Comparison of ENCODE assay signal across 11 mouse cellular contexts in the genomic region with DNA sequence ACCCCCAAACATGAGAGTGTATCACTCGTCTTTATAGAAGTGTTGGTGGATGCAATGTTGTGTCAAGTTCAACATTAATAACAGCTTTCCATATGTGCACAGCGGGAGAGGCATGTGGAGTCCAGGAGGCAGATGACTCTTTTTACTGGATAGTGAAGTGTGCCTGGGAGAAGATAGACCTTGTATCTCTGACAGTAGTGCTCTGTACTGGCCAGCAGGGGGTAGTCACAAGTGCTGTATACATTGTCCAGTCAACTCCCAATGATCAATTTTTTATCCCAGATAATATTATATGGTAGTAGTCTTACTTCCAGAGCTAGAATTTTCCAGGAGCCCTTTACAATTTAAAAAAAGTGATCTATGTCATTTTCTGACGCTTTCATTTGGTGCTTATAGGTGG. TPM values are rescaled to one million over a fixed set of nuclear protein-coding genes. Genes with fewer than 3 reads are reported as not detected.
DNase-seq lines count a peak whose midpoint lies in the region; ATAC-seq and TF ChIP-seq lines count a peak whose summit lies in the region.
"Had no signal": no experiment of that assay in that cellular context is flagged by ENCODE, and none has a peak within 500 bp of the region (broad histone marks: within the 10 kb centered on the region; RNA-seq: fewer than 3 reads in every experiment).

No protein-coding gene starts in this region.

- H3K9me3 ChIP-seq in heart, postnatal 0 days (replicated peaks; ENCODE audit: control insufficient read depth, low read length), result no peaks in the 10 kb centered on the region
- no peaks in the 10 kb centered on the region for H3K9me3 ChIP-seq in midbrain, postnatal 0 days (ENCODE audit: low read length)
- H3K9me3 ChIP-seq in midbrain, embryonic 15.5 days, result no peaks in the 10 kb centered on the region
- no peaks in the 10 kb centered on the region for H3K9me3 ChIP-seq in stomach, postnatal 0 days (ENCODE audit: control insufficient read depth, low read length)
- H3K9me3 ChIP-seq: lung, embryonic 15.5 days had no signal

- H3K4me3 ChIP-seq in heart, postnatal 0 days (ENCODE audit: low read depth, low read length), result no peak overlapping the region
- H3K4me3 ChIP-seq in midbrain, postnatal 0 days (ENCODE audit: low read depth, low read length), result no peak overlapping the region
- H3K4me3 ChIP-seq in midbrain, embryonic 15.5 days, result no peak overlapping the region
- no peak overlapping the region for H3K4me3 ChIP-seq in stomach, postnatal 0 days (ENCODE audit: low read depth, low read length)
- H3K4me3 ChIP-seq: lung, embryonic 15.5 days had no signal

- peak; percentile 44 for TF ChIP-seq CTCF in heart, postnatal 0 days (IDR thresholded peaks at IDR 0.05; ENCODE audit: low read depth)
- peak; percentile 63 for TF ChIP-seq CTCF in midbrain, postnatal 0 days (IDR thresholded peaks at IDR 0.05)
- peak; percentile 65 for TF ChIP-seq CTCF in stomach, postnatal 0 days (IDR thresholded peaks at IDR 0.05; ENCODE audit: low read depth)

- no peaks in the 10 kb centered on the region for H3K4me1 ChIP-seq in heart, postnatal 0 days (ENCODE audit: control insufficient read depth, insufficient read depth)
- no peaks in the 10 kb centered on the region for H3K4me1 ChIP-seq in midbrain, postnatal 0 days (ENCODE audit: insufficient read depth, low read length)
- H3K4me1 ChIP-seq in midbrain, embryonic 15.5 days, result no peaks in the 10 kb centered on the region
- H3K4me1 ChIP-seq in stomach, postnatal 0 days (replicated peaks; ENCODE audit: control insufficient read depth, insufficient read depth), result no peaks in the 10 kb centered on the region

- no peak for TF ChIP-seq EP300 in heart, postnatal 0 days (IDR thresholded peaks at IDR 0.05; ENCODE audit: low read depth)
- no peak for TF ChIP-seq EP300 in stomach, postnatal 0 days (optimal IDR thresholded peaks at IDR 0.05)

- no peak overlapping the region for H3K27ac ChIP-seq in heart, postnatal 0 days (ENCODE audit: low read depth)
- no peak overlapping the region for H3K27ac ChIP-seq in midbrain, postnatal 0 days (ENCODE audit: low read depth, low read length)
- H3K27ac ChIP-seq in midbrain, embryonic 15.5 days, result no peak overlapping the region
- no peak overlapping the region for H3K27ac ChIP-seq in stomach, postnatal 0 days (replicated peaks)
- H3K27ac ChIP-seq: lung, embryonic 15.5 days had no signal

- WGBS in heart, postnatal 0 days, result 55% methylated on average over 3 of the region's 3 CpGs
- 67% methylated on average over 3 of the region's 3 CpGs for WGBS in midbrain, postnatal 0 days
- WGBS in midbrain, embryonic 15.5 days, result 64% methylated on average over 3 of the region's 3 CpGs
- 64% methylated on average over 3 of the region's 3 CpGs for WGBS in stomach, postnatal 0 days

- ATAC-seq in heart, postnatal 0 days (ENCODE audit: insufficient read depth, low read depth), result no peak
- ATAC-seq in midbrain, postnatal 0 days (ENCODE audit: low FRiP score), result no peak
- ATAC-seq in midbrain, embryonic 15.5 days (replicated peaks), result no peak
- no peak for ATAC-seq in stomach, postnatal 0 days (ENCODE audit: low FRiP score, low TSS enrichment)

- H3K36me3 ChIP-seq in heart, postnatal 0 days (replicated peaks; ENCODE audit: control insufficient read depth, insufficient read depth, low read length), result no peaks in the 10 kb centered on the region
- no peaks in the 10 kb centered on the region for H3K36me3 ChIP-seq in midbrain, postnatal 0 days (ENCODE audit: insufficient read depth, low read length)
- no peaks in the 10 kb centered on the region for H3K36me3 ChIP-seq in midbrain, embryonic 15.5 days (replicated peaks)
- no peaks in the 10 kb centered on the region for H3K36me3 ChIP-seq in stomach, postnatal 0 days (ENCODE audit: control insufficient read depth, insufficient read depth, low read length)
- H3K36me3 ChIP-seq: lung, embryonic 15.5 days had no signal

- no peak overlapping the region for H3K9ac ChIP-seq in heart, postnatal 0 days (replicated peaks; ENCODE audit: low read depth, low read length)
- H3K9ac ChIP-seq in midbrain, postnatal 0 days (replicated peaks; ENCODE audit: low read length, poor library complexity, severe bottlenecking), result no peak overlapping the region
- H3K9ac ChIP-seq in midbrain, embryonic 15.5 days, result no peak overlapping the region
- no peak overlapping the region for H3K9ac ChIP-seq in stomach, postnatal 0 days (ENCODE audit: low read length)
- H3K9ac ChIP-seq: lung, embryonic 15.5 days had no signal

- no peaks in the 10 kb centered on the region for H3K27me3 ChIP-seq in heart, postnatal 0 days (ENCODE audit: control insufficient read depth, insufficient read depth, low read length)
- no peaks in the 10 kb centered on the region for H3K27me3 ChIP-seq in midbrain, postnatal 0 days (ENCODE audit: insufficient read depth, low read length)
- no peaks in the 10 kb centered on the region for H3K27me3 ChIP-seq in midbrain, embryonic 15.5 days (replicated peaks)
- no peaks in the 10 kb centered on the region for H3K27me3 ChIP-seq in stomach, postnatal 0 days (ENCODE audit: control insufficient read depth, insufficient read depth, low read length)
- H3K27me3 ChIP-seq: lung, embryonic 15.5 days had no signal

- no peak overlapping the region for H3K4me2 ChIP-seq in heart, postnatal 0 days (ENCODE audit: low read depth, low read length)
- no peak overlapping the region for H3K4me2 ChIP-seq in midbrain, postnatal 0 days (ENCODE audit: low read depth, low read length, poor library complexity, severe bottlenecking)
- no peak overlapping the region for H3K4me2 ChIP-seq in midbrain, embryonic 15.5 days
- H3K4me2 ChIP-seq in stomach, postnatal 0 days (replicated peaks; ENCODE audit: low read depth), result no peak overlapping the region
- H3K4me2 ChIP-seq: lung, embryonic 15.5 days had no signal

- no peak for DNase-seq in heart, postnatal 0 days (ENCODE audit: low spot score)
- DNase-seq in heart, adult 18-20 months, result no peak
- no peak for DNase-seq in midbrain, postnatal 0 days (ENCODE audit: low spot score)
- peak; percentile 49 for DNase-seq in embryo, embryonic 10.5 days (ENCODE audit: low spot score)
- DNase-seq in stomach, postnatal 0 days (ENCODE audit: low spot score), result no peak
- DNase-seq in spleen, postnatal 14 days (ENCODE audit: low spot score in 2 of 2), result no peak
- DNase-seq in kidney, postnatal 4 days, result no peak
- DNase-seq: cerebellum, adult 11 months; heart, postnatal 4 days had no signal

RNA-seq across cellular contexts. Expression of gene Rgs5, which starts 18.8 kb away (rescaled TPM):
- total RNA-seq in heart, postnatal 0 days (2014; rRNA removed; ENCODE audit: low replicate concordance), result 48.2 and 94.3 TPM in 2 replicates
- 20.8 and 22.5 TPM in 2 replicates for polyA plus RNA-seq in heart, postnatal 0 days (2015; fragmentation: Nextera tagmentation; extraction: Ambion mirVana)
- 100 to 1,000 TPM; 266 to 304 TPM for total RNA-seq in heart, adult 18-20 months (2021)
- total RNA-seq in midbrain, postnatal 0 days (2014; rRNA removed), result 47.8 and 57.0 TPM in 2 replicates
- polyA plus RNA-seq in midbrain, postnatal 0 days (2015; fragmentation: Nextera tagmentation; extraction: Ambion mirVana), result 14.4 and 14.9 TPM in 2 replicates
- polyA plus RNA-seq in midbrain, embryonic 15.5 days (2015; fragmentation: Nextera tagmentation; extraction: Ambion mirVana), result 17.1 and 17.4 TPM in 2 replicates
- 12.2 and 12.8 TPM in 2 replicates for polyA plus RNA-seq in stomach, postnatal 0 days (2015; fragmentation: Nextera tagmentation; extraction: Ambion mirVana)
